Comparison of ENCODE assay signal across 8 mouse cellular contexts in genomic region chr2:152294541-152294940, GRCm38 (mm10). TPM values are rescaled to one million over a fixed set of nuclear protein-coding genes. Genes with fewer than 3 reads are reported as not detected.
DNase-seq lines count a peak whose midpoint lies in the region; ATAC-seq and TF ChIP-seq lines count a peak whose summit lies in the region.

No protein-coding gene starts in this region.

- no peak for TF ChIP-seq CTCF in layer of hippocampus, adult 2 months (conservative IDR thresholded peaks at IDR 0.05)

- no peaks in the 10 kb centered on the region; the same call in 1 of the 2 replicates for H3K36me3 ChIP-seq in embryonic facial prominence, embryonic 10.5 days (replicated peaks)
- H3K36me3 ChIP-seq in limb, embryonic 10.5 days = peaks cover 6% of the 10 kb centered on the region; the same call in 1 of the 2 replicates
- no peaks in the 10 kb centered on the region for H3K36me3 ChIP-seq in neural tube, embryonic 13.5 days

- no peak for ATAC-seq in neural tube, embryonic 13.5 days (ENCODE audit: low read depth)
- no peak for ATAC-seq in CD4-positive, CD25-positive, alpha-beta regulatory T cell, adult 4 months

- no peak for DNase-seq in layer of hippocampus, adult 2 months (ENCODE audit: low spot score in 2 of 2)
- no peak for DNase-seq in layer of hippocampus, postnatal 25 days (ENCODE audit: extremely low spot score in 1 of 2, low spot score in 1 of 2)
- no peak for DNase-seq in embryonic facial prominence, embryonic 10.5 days (ENCODE audit: low spot score)
- no peak for DNase-seq in limb, embryonic 10.5 days (ENCODE audit: low spot score)
- no peak for DNase-seq in adrenal gland, adult 18-20 months (ENCODE audit: low spot score in 2 of 2)
- no peak for DNase-seq in frontal cortex, postnatal 25 days (ENCODE audit: low spot score in 2 of 2)

- peaks cover 23% of the 10 kb centered on the region for H3K4me1 ChIP-seq in embryonic facial prominence, embryonic 10.5 days
- H3K4me1 ChIP-seq in limb, embryonic 10.5 days = peaks cover 21% of the 10 kb centered on the region
- peaks cover 36% of the 10 kb centered on the region for H3K4me1 ChIP-seq in neural tube, embryonic 13.5 days (replicated peaks)

- H3K4me2 ChIP-seq in neural tube, embryonic 13.5 days = peak overlapping the region; percentile 80

- peak overlapping the region; percentile 93 for H3K27ac ChIP-seq in layer of hippocampus, adult 2 months
- H3K27ac ChIP-seq in embryonic facial prominence, embryonic 10.5 days (replicated peaks) = peak overlapping the region; percentile 95; the same call in 1 of the 2 replicates
- H3K27ac ChIP-seq in limb, embryonic 10.5 days = 0 out of 2 replicates have a peak overlapping the region, but pooled peaks have one; percentile 94
- H3K27ac ChIP-seq in neural tube, embryonic 13.5 days (replicated peaks) = no peak overlapping the region

- H3K4me3 ChIP-seq in layer of hippocampus, adult 2 months = peak overlapping the region; percentile 81
- H3K4me3 ChIP-seq in embryonic facial prominence, embryonic 10.5 days = peak overlapping the region; percentile 98
- H3K4me3 ChIP-seq in limb, embryonic 10.5 days = peak overlapping the region; percentile 97
- H3K4me3 ChIP-seq in neural tube, embryonic 13.5 days = peak overlapping the region; percentile 90

- WGBS in embryonic facial prominence, embryonic 10.5 days = 45% methylated on average over 5 of the region's 5 CpGs
- WGBS in limb, embryonic 10.5 days = 47% methylated on average over 5 of the region's 5 CpGs
- WGBS in neural tube, embryonic 13.5 days = 29% methylated on average over 5 of the region's 5 CpGs

- no peaks in the 10 kb centered on the region for H3K27me3 ChIP-seq in embryonic facial prominence, embryonic 10.5 days (replicated peaks; ENCODE audit: low read depth, poor library complexity, severe bottlenecking)
- H3K27me3 ChIP-seq in limb, embryonic 10.5 days (ENCODE audit: low read depth, poor library complexity, severe bottlenecking) = no peaks in the 10 kb centered on the region
- no peaks in the 10 kb centered on the region for H3K27me3 ChIP-seq in neural tube, embryonic 13.5 days

- no peaks in the 10 kb centered on the region for H3K9me3 ChIP-seq in embryonic facial prominence, embryonic 10.5 days
- H3K9me3 ChIP-seq in limb, embryonic 10.5 days (replicated peaks) = no peaks in the 10 kb centered on the region
- no peaks in the 10 kb centered on the region for H3K9me3 ChIP-seq in neural tube, embryonic 13.5 days

- peak overlapping the region; percentile 96 for H3K9ac ChIP-seq in neural tube, embryonic 13.5 days

RNA-seq across cellular contexts. Expression of gene Tbc1d20, which starts 0.9 kb away (rescaled TPM):
- total RNA-seq in layer of hippocampus, adult 2 months (2021) = 10 to 100 TPM; 51.1 to 54.6 TPM
- total RNA-seq in layer of hippocampus, postnatal 25 days (2021) = 10 to 100 TPM; 56.1 to 58.2 TPM
- 30.8 and 32.0 TPM in 2 replicates for polyA plus RNA-seq in embryonic facial prominence, embryonic 10.5 days (2016; fragmentation: Nextera tagmentation; extraction: Ambion mirVana)
- polyA plus RNA-seq in limb, embryonic 10.5 days (2016; fragmentation: Nextera tagmentation; extraction: Ambion mirVana) = 31.2 and 37.1 TPM in 2 replicates
- polyA plus RNA-seq in neural tube, embryonic 13.5 days (2015; fragmentation: Nextera tagmentation; extraction: Ambion mirVana) = 31.7 and 34.2 TPM in 2 replicates
- 100 to 1,000 TPM; 144 to 147 TPM for total RNA-seq in adrenal gland, adult 18-20 months (2021)
- polyA plus RNA-seq in CD4-positive, CD25-positive, alpha-beta regulatory T cell, adult 4 months (2017; shearing (Covaris generic)) = 10 to 100 TPM; 19.5 to 21.3 TPM

RNA-seq across cellular contexts. Expression of gene Rbck1, which starts 37.9 kb away (rescaled TPM):
- 100 to 1,000 TPM; 103 to 125 TPM for total RNA-seq in layer of hippocampus, adult 2 months (2021)
- total RNA-seq in layer of hippocampus, postnatal 25 days (2021) = 100 to 1,000 TPM in 1 of 2 experiments, 10 to 100 TPM in 1; 96.3 to 110 TPM
- polyA plus RNA-seq in embryonic facial prominence, embryonic 10.5 days (2016; fragmentation: Nextera tagmentation; extraction: Ambion mirVana) = 96.2 and 98.1 TPM in 2 replicates
- polyA plus RNA-seq in limb, embryonic 10.5 days (2016; fragmentation: Nextera tagmentation; extraction: Ambion mirVana) = 85.8 and 92.6 TPM in 2 replicates
- polyA plus RNA-seq in neural tube, embryonic 13.5 days (2015; fragmentation: Nextera tagmentation; extraction: Ambion mirVana) = 92.9 and 93.1 TPM in 2 replicates
- total RNA-seq in adrenal gland, adult 18-20 months (2021) = 100 to 1,000 TPM in 1 of 2 experiments, 10 to 100 TPM in 1; 97.4 to 112 TPM
- polyA plus RNA-seq in CD4-positive, CD25-positive, alpha-beta regulatory T cell, adult 4 months (2017; shearing (Covaris generic)) = 10 to 100 TPM; 53.4 to 74.3 TPM

RNA-seq across cellular contexts. Expression of gene Trib3, which starts 49.3 kb away (rescaled TPM):
- under 1 TPM; 0.41 to 0.54 TPM for total RNA-seq in layer of hippocampus, adult 2 months (2021)
- under 1 TPM; 0.23 to 0.39 TPM for total RNA-seq in layer of hippocampus, postnatal 25 days (2021)
- polyA plus RNA-seq in embryonic facial prominence, embryonic 10.5 days (2016; fragmentation: Nextera tagmentation; extraction: Ambion mirVana) = 2.5 and 3.0 TPM in 2 replicates
- 2.6 and 3.2 TPM in 2 replicates for polyA plus RNA-seq in limb, embryonic 10.5 days (2016; fragmentation: Nextera tagmentation; extraction: Ambion mirVana)
- polyA plus RNA-seq in neural tube, embryonic 13.5 days (2015; fragmentation: Nextera tagmentation; extraction: Ambion mirVana) = 1.1 and 2.1 TPM in 2 replicates
- 10 to 100 TPM in 1 of 2 experiments, 1 to 10 TPM in 1; 4.9 to 12.4 TPM for total RNA-seq in adrenal gland, adult 18-20 months (2021)
- polyA plus RNA-seq in CD4-positive, CD25-positive, alpha-beta regulatory T cell, adult 4 months (2017; shearing (Covaris generic)) = 1 to 10 TPM; 2.4 to 5.1 TPM
